Mouse (Mus musculus) intestine, embryonic 14.5 days (tissue): ENCODE measurements around the gene Pbx1. TPM values are rescaled to one million over a fixed set of nuclear protein-coding genes. Genes with fewer than 3 reads are reported as not detected.

Experiments used
- ATAC-seq: fragments of 200-750 bp; cut with Nextera tagmentation; replicated peaks from 2 replicates; pipeline ENCODE4 v1.8.0; 2017; ENCODE audit warnings: low read depth, moderate number of reproducible peaks, moderate TSS enrichment, moderate library complexity; ENCODE audit not compliant: low FRiP score, low TSS enrichment
- DNase-seq: peaks from one replicate; pipeline ENCODE4 v3.0.0-alpha.2; 2018; ENCODE audit warnings: low spot score
- H3K27ac ChIP-seq: fragments of 300-500 bp; sonication (generic); 2 replicates; pipeline ENCODE4 v1.5.1; 2014; ENCODE audit warnings: low read depth, mild to moderate bottlenecking, control low read depth
- H3K27me3 ChIP-seq: fragments of 300-500 bp; sonication (generic); replicated peaks from 2 replicates; pipeline ENCODE4 v1.6.1; 2014; ENCODE audit warnings: low read length, control low read depth; ENCODE audit not compliant: control insufficient read depth, insufficient read depth
- H3K36me3 ChIP-seq: fragments of 300-500 bp; sonication (generic); 2 replicates; pipeline ENCODE4 v1.6.1; 2014; ENCODE audit warnings: low read length, control low read depth; ENCODE audit not compliant: control insufficient read depth, insufficient read depth
- H3K4me1 ChIP-seq: fragments of 300-500 bp; sonication (generic); replicated peaks from 2 replicates; pipeline ENCODE4 v1.6.1; 2014; ENCODE audit warnings: low read length, control low read depth, mixed read lengths; ENCODE audit not compliant: control insufficient read depth, insufficient read depth
- H3K4me2 ChIP-seq: fragments of 300-500 bp; sonication (generic); 2 replicates; pipeline ENCODE4 v1.6.1; 2014; ENCODE audit warnings: low read length
- H3K4me3 ChIP-seq: fragments of 300-500 bp; sonication (generic); 2 replicates; pipeline ENCODE4 v1.5.1; 2014; ENCODE audit warnings: low read depth, low read length, control low read depth, mixed read lengths
- H3K9ac ChIP-seq: fragments of 300-500 bp; sonication (generic); 2 replicates; pipeline ENCODE4 v1.6.1; 2014; ENCODE audit warnings: mild to moderate bottlenecking, low read length
- H3K9me3 ChIP-seq: fragments of 300-500 bp; sonication (generic); 2 replicates; pipeline ENCODE4 v1.6.1; 2016; ENCODE audit warnings: low read length, control low read depth; ENCODE audit not compliant: control insufficient read depth
- WGBS: fragments of 180-500 bp; shearing (Covaris S2); extraction: QIAGEN DNeasy Blood & Tissue Kit; methylation state at CpG from one replicate; pipeline ENCODE4 v1.1.7; 2014; 5-methylcytosine and 5-hydroxymethylcytosine counted together
- polyA plus RNA-seq: library from polyadenylated mRNA; unstranded; fragments of >200 nt; fragmentation: Nextera tagmentation; extraction: Ambion mirVana; gene quantifications from 2 replicates; pipeline ENCODE4 v1.2.1, GENCODE M21; 2014

Gene Pbx1
- polyA plus RNA-seq, 1 experiment from 2014 or later = 37.3 TPM

DNA sequence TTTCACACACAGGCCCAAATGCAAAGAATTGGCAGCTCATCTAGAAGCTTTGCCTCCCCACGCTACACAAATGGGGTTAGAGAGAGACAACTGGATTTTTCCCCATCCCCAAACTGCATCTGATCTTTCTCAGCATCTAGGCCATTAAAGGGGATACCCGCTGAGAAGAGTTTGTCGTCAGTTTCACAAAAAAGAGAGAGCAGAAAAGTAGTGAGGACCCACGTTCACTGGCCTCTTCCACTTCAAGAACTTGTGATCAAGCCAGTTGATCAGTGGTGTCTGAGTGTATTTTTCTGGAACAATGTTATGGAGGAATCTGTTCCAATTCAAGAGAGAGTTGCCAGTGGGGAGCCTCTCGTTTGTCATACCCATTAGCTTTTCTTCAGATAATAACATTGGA lies 2.7 kb downstream of the Pbx1 start:
- DNase-seq = peak; percentile 67
- Histone ChIP-seq H3K9ac (peak overlapping the region; percentile 94), H3K27ac (peak overlapping the region; percentile 99), H3K4me3 (peak overlapping the region; percentile 96), H3K36me3 (0 out of 2 replicates have a peak, but pooled peaks cover 10% of the 10 kb centered on the region), H3K27me3 (no peaks in the 10 kb centered on the region), H3K4me1 (peaks cover 31% of the 10 kb centered on the region), H3K4me2 (peak overlapping the region; percentile 71), H3K9me3 (no peaks in the 10 kb centered on the region)
- 15% methylated on average over 5 of the region's 5 CpGs for WGBS
- no peak for ATAC-seq

DNA sequence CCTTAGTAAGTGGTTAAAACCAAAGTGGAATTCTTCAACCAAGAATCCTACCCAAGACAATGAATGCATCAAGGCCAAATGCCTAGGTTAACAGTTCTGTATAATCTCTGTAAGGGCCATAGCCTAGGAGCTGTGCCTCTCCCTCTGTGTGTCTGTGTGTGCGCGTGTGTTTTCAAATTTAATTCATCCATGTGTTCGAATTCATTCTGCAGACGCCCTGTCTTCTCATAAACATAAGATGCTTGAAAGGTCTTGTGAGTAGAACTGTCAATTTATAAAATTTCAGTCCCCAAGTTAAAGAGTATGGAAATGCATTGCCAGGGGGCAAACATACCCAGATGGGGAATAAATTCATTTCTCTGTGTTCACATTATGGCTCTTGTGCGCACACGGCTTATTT lies 3.8 kb downstream of the Pbx1 start:
- DNase-seq = no peak
- H3K27ac ChIP-seq = peak overlapping the region; percentile 43; the same call in 1 of the 2 replicates
- 0 out of 2 replicates have a peak, but pooled peaks cover 10% of the 10 kb centered on the region for H3K36me3 ChIP-seq
- WGBS = 26% methylated on average over 6 of the region's 6 CpGs
- peak overlapping the region; percentile 71 for H3K4me2 ChIP-seq
- H3K9me3 ChIP-seq = no peaks in the 10 kb centered on the region
- ATAC-seq = no peak
- H3K27me3 ChIP-seq = no peaks in the 10 kb centered on the region
- H3K4me1 ChIP-seq = peaks cover 39% of the 10 kb centered on the region
- H3K9ac ChIP-seq = peak overlapping the region; percentile 94
- H3K4me3 ChIP-seq = peak overlapping the region; percentile 96

DNA sequence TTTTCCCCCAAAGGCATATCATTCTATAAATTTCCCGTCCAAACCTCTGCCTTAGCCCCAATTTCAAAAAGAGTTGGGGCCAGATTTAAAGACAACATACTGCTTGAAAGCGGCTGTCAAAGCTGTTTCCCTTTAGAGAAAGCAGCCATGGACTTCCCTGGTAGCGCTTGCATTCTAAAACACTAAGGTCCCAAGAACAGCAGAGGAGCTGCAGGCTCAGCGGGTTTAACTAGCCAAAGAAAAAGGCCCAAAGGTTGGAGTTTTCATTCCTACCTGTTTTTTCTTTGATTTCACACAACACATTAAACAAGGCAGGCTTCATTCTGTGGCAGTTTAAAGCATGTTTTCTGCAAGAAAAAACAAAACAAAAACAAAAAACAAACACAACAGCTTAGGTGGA lies 4.5 kb downstream of the Pbx1 start:
- ATAC-seq (no peak), DNase-seq (no peak)
- Histone ChIP-seq H3K4me2 (peak overlapping the region; percentile 71), H3K4me1 (peaks cover 43% of the 10 kb centered on the region), H3K27me3 (no peaks in the 10 kb centered on the region), H3K27ac (peak overlapping the region; percentile 43; the same call in 1 of the 2 replicates), H3K36me3 (0 out of 2 replicates have a peak, but pooled peaks cover 10% of the 10 kb centered on the region), H3K9ac (peak overlapping the region; percentile 94), H3K9me3 (no peaks in the 10 kb centered on the region), H3K4me3 (peak overlapping the region; percentile 96)
- 23% methylated on average over 4 of the region's 4 CpGs for WGBS

DNA sequence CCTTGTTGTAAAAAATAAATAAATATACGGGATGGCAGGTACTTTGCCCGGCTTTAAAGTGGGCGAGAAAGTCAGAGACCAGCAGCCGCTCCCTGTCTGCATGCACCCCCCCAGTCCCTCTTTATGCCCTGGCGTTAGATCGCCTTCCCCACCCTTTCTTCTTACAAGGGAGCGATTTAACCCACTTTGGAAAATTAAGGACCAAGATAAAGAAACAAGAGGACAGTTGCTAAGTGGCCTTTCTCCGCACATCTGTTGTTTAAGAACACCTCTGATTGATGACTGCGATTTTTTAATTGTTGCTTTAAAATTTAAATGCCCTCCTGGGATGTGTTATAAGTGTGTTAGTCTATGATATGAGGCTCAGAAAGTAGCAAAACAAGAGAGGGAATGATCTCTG lies 5.2 kb downstream of the Pbx1 start:
- DNase-seq = no peak
- WGBS = 29% methylated on average over 9 of the region's 9 CpGs
- Histone ChIP-seq H3K4me2 (peak overlapping the region; percentile 71), H3K36me3 (peaks cover 17% of the 10 kb centered on the region), H3K27me3 (no peaks in the 10 kb centered on the region), H3K4me1 (peaks cover 43% of the 10 kb centered on the region), H3K9ac (peak overlapping the region; percentile 94), H3K27ac (peak overlapping the region; percentile 33; the same call in 1 of the 2 replicates), H3K4me3 (peak overlapping the region; percentile 96), H3K9me3 (no peaks in the 10 kb centered on the region)
- no peak for ATAC-seq

DNA sequence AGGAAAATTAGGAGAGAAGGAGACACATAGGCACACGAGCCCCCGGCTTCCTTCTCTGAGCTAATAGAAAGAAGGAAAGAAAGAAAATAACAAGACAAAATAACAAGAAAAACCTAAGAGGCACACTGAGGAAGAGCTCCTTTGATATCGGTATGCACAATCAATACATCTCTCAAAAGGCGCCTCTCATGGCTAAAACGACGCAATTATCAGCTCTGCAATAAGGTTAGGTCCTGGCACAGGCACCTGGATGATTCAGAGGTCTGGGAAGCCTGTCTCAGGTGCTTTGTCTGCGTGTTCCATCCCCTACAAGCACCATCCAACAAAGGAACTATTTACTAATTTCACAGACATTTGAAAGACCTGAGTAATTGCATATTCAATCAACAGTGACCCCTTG lies 5.8 kb downstream of the Pbx1 start:
- no peak overlapping the region for H3K27ac ChIP-seq
- H3K4me3 ChIP-seq = peak overlapping the region; percentile 96
- ATAC-seq (no peak), DNase-seq (no peak)
- peak overlapping the region; percentile 71 for H3K4me2 ChIP-seq
- no peaks in the 10 kb centered on the region for H3K27me3 ChIP-seq
- peaks cover 23% of the 10 kb centered on the region for H3K36me3 ChIP-seq
- WGBS = 62% methylated on average over 7 of the region's 7 CpGs
- H3K9me3 ChIP-seq = no peaks in the 10 kb centered on the region
- H3K4me1 ChIP-seq = peaks cover 43% of the 10 kb centered on the region
- H3K9ac ChIP-seq = peak overlapping the region; percentile 94

DNA sequence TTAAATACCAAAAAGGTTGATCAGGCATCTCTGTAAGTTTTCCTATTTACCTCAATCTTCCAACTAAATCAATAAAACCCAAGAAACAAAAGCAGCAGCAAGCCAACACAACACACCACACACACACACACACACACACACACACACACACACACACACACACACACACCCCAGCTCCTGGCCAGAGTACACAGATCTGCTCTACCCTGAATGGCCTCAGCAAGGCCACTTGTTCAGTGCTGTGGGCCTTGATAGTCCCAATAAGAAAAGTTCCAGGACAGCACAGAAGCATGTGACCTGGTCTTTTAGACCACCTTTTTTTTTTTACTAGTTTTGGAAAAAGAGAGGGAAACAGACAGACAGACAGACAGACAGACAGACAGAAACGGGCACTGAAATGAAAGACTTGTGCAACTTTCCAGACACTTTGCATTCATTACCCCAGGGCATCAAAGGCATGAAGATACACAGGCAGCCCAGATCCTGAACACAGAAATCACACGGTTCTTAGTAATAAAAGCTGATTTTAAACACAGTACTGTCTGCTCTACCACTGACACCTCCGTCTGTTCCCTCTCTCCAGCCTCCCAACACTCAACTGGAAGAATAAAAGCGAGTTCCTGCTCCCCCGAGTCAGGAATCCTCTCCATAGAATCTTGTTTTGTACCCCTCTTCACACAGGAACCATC lies 6.9 kb downstream of the Pbx1 start:
- peak overlapping the region; percentile 71 for H3K4me2 ChIP-seq
- H3K9me3 ChIP-seq = no peaks in the 10 kb centered on the region
- peak overlapping the region; percentile 19 for H3K4me3 ChIP-seq
- H3K4me1 ChIP-seq = peaks cover 45% of the 10 kb centered on the region
- no peak overlapping the region for H3K9ac ChIP-seq
- ATAC-seq (no peak), DNase-seq (no peak)
- WGBS = 35% methylated on average over 5 of the region's 5 CpGs
- H3K27me3 ChIP-seq = no peaks in the 10 kb centered on the region
- peaks cover 32% of the 10 kb centered on the region for H3K36me3 ChIP-seq
- H3K27ac ChIP-seq = no peak overlapping the region

DNA sequence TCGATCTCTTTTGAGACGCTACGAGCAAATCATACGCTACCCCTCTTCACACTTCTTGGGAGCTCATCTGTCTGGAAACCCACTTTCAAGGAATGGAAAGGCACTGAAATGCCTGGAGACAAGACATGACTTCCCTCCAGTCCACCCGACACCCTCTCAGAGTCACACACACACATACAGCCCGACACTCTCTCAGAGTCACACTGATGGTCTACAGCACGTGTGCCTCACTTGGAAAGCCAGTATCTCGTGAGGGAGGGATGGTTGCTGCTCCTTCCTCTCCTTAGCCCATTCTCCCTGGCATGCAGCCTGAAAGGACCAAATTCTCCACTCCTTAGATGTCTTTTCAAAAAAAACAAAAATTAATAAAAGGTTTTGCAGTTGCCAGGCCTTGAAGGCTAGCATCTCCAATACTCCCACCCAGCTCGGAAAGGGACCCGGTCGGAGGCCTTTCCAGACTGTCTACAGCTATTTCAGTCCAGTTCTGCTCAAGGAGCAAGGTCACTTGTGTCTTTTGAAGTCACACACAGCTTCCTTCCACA lies 8.6 kb downstream of the Pbx1 start:
- Histone ChIP-seq H3K4me1 (peaks cover 45% of the 10 kb centered on the region), H3K9me3 (no peaks in the 10 kb centered on the region), H3K36me3 (peaks cover 39% of the 10 kb centered on the region), H3K4me2 (peak overlapping the region; percentile 17), H3K9ac (no peak overlapping the region), H3K4me3 (no peak overlapping the region), H3K27me3 (no peaks in the 10 kb centered on the region), H3K27ac (no peak overlapping the region)
- ATAC-seq (no peak), DNase-seq (no peak)
- WGBS = 61% methylated on average over 11 of the region's 11 CpGs

- Histone ChIP-seq H3K9me3 (no peaks in the 10 kb centered on the region), H3K4me1 (peaks cover 25% of the 10 kb centered on the region), H3K27ac (no peak overlapping the region), H3K4me3 (no peak overlapping the region), H3K9ac (no peak overlapping the region), H3K4me2 (no peak overlapping the region), H3K27me3 (no peaks in the 10 kb centered on the region), H3K36me3 (peaks cover 37% of the 10 kb centered on the region)
- ATAC-seq (no peak), DNase-seq (no peak)
- 75% methylated on average over 9 of the region's 9 CpGs for whole genome bisulfite sequencing
Observed at GRCm38 (mm10) chr1:168418903-168419302, 13.2 kb downstream of the Pbx1 start.
